Mouse (Mus musculus) CH12.LX (cell line): ENCODE data around the gene Rora.

Experiments used
- EP300 ChIP-seq: IDR thresholded peaks from 2 replicates; pipeline ENCODE4 v1.6.1; 2011; ENCODE audit warnings: low read length, improper control_type of control experiment
- UBTF ChIP-seq: IDR thresholded peaks from 2 replicates; pipeline ENCODE4 v1.6.1; 2012; ENCODE audit warnings: low read depth, mild to moderate bottlenecking, inconsistent platforms, low read length, improper control_type of control experiment, moderate library complexity

GRCm38 (mm10) chr9:69227806-69228205 is 574.2 kb downstream of the Rora start:
- TF ChIP-seq EP300 (no peak), UBTF (no peak)
